Mouse (Mus musculus): ENCODE measurements around the gene Acsbg2. TPM values are rescaled to one million over a fixed set of nuclear protein-coding genes. Genes with fewer than 3 reads are reported as not detected.

Acsbg2 gene
- total RNA-seq, 2 experiments from 2014 or later: not detected

Other genes with a start within 250 kb of the Acsbg2 start
- gene Lonp1, start 247.6 kb downstream of the Acsbg2 start, total RNA-seq (2021): 10 to 100 TPM; 62.7 to 64.1 TPM
- under 1 TPM; 0.57 to 0.91 TPM for gene Catsperd, start 246.3 kb downstream of the Acsbg2 start, total RNA-seq (2021)
- 10 to 100 TPM; 96.3 to 99.5 TPM for gene Ranbp3, start 201.2 kb downstream of the Acsbg2 start, total RNA-seq (2021)
- gene Ndufa11, start 156.7 kb downstream of the Acsbg2 start, total RNA-seq (2021): 100 to 1,000 TPM; 190 to 237 TPM
- 10 to 100 TPM; 13.7 to 14.9 TPM for gene Vmac, start 156.4 kb downstream of the Acsbg2 start, total RNA-seq (2021)
- gene Nrtn, start 116.9 kb downstream of the Acsbg2 start, total RNA-seq (2021): 1 to 10 TPM; 5.9 to 7.3 TPM
- 10 to 100 TPM; 57.6 to 75.6 TPM for gene Dus3l, start 109.7 kb downstream of the Acsbg2 start, total RNA-seq (2021)
- gene Prr22, start 104.2 kb downstream of the Acsbg2 start, total RNA-seq (2021): 1 to 10 TPM; 1.2 to 1.3 TPM
- gene Rfx2, start 43.4 kb downstream of the Acsbg2 start, total RNA-seq (2021): 1 to 10 TPM; 2.7 to 2.9 TPM
- gene 1700061G19Rik, start 1.0 kb upstream of the Acsbg2 start, total RNA-seq (2021): under 1 TPM in 1 of 2 experiments, not detected in 1; 0.14 TPM
- 10 to 100 TPM; 69.3 to 82.4 TPM for gene Mllt1, start 61.0 kb upstream of the Acsbg2 start, total RNA-seq (2021)
- gene Acer1, start 107.7 kb upstream of the Acsbg2 start, total RNA-seq (2021): not detected
- 10 to 100 TPM; 66.6 to 68.3 TPM for gene Clpp, start 115.9 kb upstream of the Acsbg2 start, total RNA-seq (2021)
- gene Alkbh7, start 122.9 kb upstream of the Acsbg2 start, total RNA-seq (2021): 10 to 100 TPM; 20.5 to 26.2 TPM
- not detected for gene Pspn, start 125.6 kb upstream of the Acsbg2 start, total RNA-seq (2021)
- gene Gtf2f1, start 136.8 kb upstream of the Acsbg2 start, total RNA-seq (2021): 10 to 100 TPM; 63.4 to 65.3 TPM
- gene Gm17949, start 137.0 kb upstream of the Acsbg2 start, total RNA-seq (2021): under 1 TPM; 0.27 to 0.34 TPM
- gene Khsrp, start 157.1 kb upstream of the Acsbg2 start, total RNA-seq (2021): 100 to 1,000 TPM; 106 to 112 TPM
- not detected for gene Slc25a41, start 167.2 kb upstream of the Acsbg2 start, total RNA-seq (2021)
- gene Crb3, start 184.7 kb upstream of the Acsbg2 start, total RNA-seq (2021): 1 to 10 TPM in 1 of 2 experiments, under 1 TPM in 1; 0.32 to 1.3 TPM
- gene Slc25a23, start 185.4 kb upstream of the Acsbg2 start, total RNA-seq (2021): 100 to 1,000 TPM; 347 to 354 TPM
- gene Dennd1c, start 204.1 kb upstream of the Acsbg2 start, total RNA-seq (2021): 1 to 10 TPM; 1.7 to 2.5 TPM
- gene Tubb4a, start 213.3 kb upstream of the Acsbg2 start, total RNA-seq (2021): 100 to 1,000 TPM; 620 to 748 TPM
- under 1 TPM; 0.25 to 0.41 TPM for gene Tnfsf9, start 230.9 kb upstream of the Acsbg2 start, total RNA-seq (2021)